Mouse (Mus musculus): ENCODE measurements around the gene Rraga. TPM values are rescaled to one million over a fixed set of nuclear protein-coding genes. Genes with fewer than 3 reads are reported as not detected.

Rraga gene
- polyA plus RNA-seq (2012; rRNA removed) = 29.9 and 41.8 TPM in 2 replicates

GRCm38 (mm10) chr4:86575283-86575983 lies at the start of gene Rraga:
Gene Rraga (plus strand): TSS chr4:86575668.

GRCm38 (mm10) chr4:86558228-86558627 lies 17.2 kb upstream of the Rraga start, which contains the start of gene Saxo1:
Gene Saxo1 (minus strand): TSS chr4:86558328.

DNA sequence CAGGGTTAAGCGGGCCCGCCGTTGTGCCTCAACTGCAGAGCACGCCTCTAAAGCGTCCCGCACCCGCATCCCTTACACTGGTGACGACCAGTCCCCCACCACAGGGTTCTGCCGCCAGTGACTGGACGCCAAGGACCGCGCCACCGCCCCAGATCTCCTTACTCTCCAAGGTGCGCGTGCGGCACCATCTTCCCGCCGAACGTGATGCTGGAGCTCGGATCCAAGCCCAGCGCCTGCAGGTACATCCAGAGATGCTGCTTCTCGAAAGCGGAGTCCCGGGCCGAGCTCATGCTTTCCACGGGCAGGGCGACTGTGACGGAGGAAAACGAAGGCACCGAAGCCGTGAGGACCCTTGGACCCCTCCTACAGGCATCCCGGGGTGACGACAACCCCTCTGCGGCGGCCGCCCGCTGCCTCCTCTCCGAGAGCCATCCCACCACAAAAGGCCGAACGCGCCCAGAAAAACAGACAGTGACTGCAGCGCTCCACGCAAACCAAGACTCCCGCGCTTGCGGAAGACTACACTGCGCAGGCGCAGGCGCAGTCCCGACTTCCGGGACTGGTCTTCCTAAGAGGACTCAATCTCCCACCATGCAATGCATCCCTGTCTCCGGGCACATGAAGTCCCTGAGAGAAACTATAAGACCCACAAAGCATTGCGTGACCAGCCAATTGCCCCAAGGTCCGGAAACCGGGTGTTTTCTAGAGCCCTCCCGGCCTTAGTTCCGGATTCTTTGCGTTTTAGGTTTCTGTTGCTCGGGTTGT lies 36.2 kb downstream of the Rraga start, which contains the start of gene Haus6:
Gene Haus6 (minus strand): TSS at position 532 of the 765 bp plus-strand sequence.

Other genes starting within 250 kb of the Rraga start
- not detected in 2 replicates for gene Saxo1, start 17.3 kb upstream of the Rraga start, polyA plus RNA-seq (2012; rRNA removed)
- gene Haus6, start 36.4 kb downstream of the Rraga start, polyA plus RNA-seq (2012; rRNA removed) = 6.1 and 7.1 TPM in 2 replicates
- 94.1 and 117 TPM in 2 replicates for gene Plin2, start 94.4 kb downstream of the Rraga start, polyA plus RNA-seq (2012; rRNA removed)
- gene Dennd4c, start 172.9 kb downstream of the Rraga start, polyA plus RNA-seq (2012; rRNA removed) = 2.7 and 3.1 TPM in 2 replicates

All from liver, embryonic 14 days (tissue).